Mouse (Mus musculus): ENCODE results near the gene Ipcef1.
"Not testable (repeated sequence)": the region's sequence is repeated elsewhere in the genome, so short reads cannot be mapped to it uniquely, and the experiment has no call there.

Ipcef1 gene

DNA sequence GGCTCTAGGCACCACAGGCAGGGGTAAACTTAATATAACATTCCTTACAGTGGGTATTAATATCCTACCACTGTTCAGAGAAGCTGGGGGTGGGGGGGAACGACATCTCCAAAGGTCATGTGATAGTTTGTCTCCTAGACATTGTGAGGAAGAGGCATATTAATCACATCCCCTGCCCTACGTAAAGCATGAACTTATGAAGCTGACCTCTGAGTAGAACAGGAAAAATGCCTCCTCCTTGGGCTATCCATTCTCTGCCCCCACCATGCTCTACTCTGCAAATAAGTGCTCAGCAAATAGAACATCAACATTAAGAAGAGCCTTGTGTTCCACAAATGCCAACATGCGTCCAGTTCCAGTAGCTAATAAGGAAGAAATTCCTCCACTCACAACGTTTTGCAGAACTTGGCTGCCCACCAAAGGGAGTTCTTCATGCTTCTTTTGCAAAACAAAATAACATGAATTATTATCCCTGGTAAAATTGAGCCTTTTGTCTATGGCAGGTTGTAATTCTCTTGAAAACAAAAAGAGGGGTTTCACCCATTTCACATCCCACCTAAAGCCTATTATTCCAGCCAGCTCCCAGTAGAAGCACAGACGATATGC is 162.5 kb downstream of the Ipcef1 start:
- no peak for DNase-seq (ENCODE audit: low read depth, low spot score)

DNA sequence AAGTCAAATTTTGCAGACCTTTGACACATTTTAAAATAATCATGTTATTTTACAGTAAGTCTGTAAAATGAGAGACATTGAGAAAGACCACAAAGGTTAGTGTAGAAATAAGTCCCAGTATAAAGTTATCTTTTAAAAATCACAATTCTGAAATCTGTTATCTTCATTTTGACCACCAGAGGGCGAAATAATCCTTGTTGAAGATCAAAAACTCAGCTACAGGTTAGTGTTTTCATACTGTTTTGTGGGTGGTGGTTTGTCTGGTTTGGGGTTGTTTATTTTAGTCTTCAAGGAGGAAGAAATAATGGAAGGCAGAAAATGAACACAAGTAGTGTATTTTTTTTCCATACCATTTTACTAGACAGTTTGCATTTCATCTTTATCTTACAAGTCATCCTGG is 166.8 kb downstream of the Ipcef1 start:
- DNase-seq (ENCODE audit: low read depth, low spot score): no peak

DNA sequence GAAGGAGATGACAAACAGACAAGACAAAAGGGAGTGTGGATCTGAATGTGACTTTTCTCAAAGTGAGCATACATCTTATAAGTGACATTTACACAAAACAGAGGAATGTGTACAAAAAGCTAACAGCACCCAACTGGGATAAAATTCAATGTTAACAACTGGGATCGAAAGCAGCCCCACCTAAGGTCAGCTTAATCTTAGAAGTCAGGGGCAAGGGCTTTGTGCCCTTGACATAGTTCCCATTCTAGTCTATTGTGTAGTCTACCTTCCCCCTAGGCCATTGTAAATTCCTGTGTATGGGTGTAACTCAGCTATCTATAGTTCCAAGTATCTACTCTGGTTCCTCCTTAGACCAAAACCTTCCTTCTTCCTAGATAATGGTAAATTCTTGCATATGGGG is 170.2 kb downstream of the Ipcef1 start:
- not testable (repeated sequence) for DNase-seq (ENCODE audit: low read depth, low spot score)

DNA sequence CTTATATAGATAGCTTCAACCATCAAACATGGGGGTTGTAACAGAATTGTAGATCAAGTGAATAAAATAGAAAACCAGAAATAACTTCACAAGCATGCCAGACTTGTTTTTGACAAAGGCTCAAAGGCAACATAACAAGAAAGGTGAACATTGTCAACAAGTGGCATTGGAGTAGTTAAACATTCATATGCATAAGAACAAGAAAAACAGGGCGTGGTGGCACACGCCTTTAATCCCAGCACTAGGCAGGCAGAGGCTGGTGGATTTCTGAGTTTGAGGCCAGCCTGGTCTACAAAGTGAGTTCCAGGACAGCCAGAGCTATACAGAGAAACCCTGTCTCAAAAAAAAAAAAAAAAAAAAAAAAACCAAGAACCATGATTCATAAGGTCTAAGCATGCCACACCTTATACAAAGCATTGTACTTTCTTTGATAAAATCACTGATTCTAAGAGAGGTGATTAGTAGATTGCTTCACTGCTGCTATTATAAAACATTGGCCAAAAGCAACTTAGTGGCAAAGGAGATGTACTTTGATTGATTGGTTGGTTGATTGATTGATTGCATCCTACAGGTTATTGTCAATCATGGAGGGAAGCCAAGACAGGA is 173.9 kb downstream of the Ipcef1 start:
- no peak for DNase-seq (ENCODE audit: low read depth, low spot score)

DNA sequence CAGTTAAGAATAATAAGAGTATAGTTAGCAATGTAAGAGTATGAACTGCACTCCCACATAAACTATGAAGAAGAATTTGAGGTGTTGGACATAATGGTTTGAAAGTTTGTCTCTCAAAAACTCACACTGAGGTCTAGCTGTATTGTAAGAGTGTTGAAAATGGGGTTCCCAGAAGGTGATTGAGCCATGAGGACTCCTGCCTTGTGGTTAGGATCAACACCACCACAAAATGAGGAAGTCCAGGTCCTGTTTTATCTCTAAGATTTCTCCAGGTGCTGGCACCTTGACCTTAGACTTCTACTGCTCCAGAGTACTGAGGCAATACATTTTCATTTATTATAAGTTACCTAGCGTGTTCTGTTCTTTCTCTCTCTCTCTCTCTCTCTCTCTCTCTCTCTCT is 178.4 kb downstream of the Ipcef1 start:
- no peak for DNase-seq (ENCODE audit: low read depth, low spot score)

DNA sequence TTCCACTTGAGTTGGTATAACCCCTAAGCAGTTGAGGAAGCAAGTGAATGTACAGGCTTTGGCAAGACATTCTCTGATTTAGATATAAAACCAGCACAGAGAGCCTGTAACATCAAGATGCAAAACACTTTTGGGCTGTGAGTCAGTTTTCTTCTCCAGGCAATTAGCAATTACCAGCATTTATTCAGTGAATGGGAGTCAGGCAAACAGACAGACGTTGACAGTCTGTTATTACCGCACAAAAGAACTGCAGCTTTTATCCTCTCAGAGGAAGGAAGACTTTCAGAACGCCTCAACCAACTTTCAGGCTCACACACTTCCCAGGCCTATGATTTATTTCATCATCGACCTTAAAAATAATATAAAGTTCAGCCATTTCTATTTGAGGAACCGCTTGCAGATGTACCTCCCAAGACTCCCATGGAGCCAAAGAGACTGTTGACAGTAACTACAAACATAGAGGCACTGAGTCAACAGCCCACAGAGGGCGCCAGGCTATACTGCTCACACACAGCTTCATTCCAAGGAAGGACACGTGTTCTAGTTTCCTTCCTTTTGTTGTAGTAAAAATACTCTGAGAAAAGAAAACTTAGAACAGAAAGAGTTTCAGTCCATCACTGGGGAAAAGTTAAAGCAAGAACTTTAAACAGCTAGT is 180.7 kb downstream of the Ipcef1 start:
- no peak for DNase-seq (ENCODE audit: low read depth, low spot score)

DNA sequence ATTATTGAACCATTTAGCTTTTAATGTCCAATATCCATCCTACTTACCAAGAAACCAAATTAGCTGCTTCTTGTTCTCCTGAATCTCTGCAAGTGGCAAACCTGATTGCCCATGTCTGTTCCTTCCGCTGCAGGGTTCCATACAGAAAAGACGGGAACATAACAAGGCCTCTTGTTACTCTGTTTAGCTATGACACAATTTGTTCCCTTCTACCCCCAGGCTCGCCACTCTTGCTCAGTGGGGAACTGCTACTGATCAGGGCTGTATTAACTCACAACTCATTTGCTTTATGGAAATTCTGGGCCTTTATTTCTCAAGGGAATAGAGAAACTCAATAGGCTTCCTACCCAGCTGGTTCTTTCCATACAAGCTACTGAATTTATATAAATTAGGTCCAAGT is 196.5 kb downstream of the Ipcef1 start:
- no peak for DNase-seq (ENCODE audit: low read depth, low spot score)

DNA sequence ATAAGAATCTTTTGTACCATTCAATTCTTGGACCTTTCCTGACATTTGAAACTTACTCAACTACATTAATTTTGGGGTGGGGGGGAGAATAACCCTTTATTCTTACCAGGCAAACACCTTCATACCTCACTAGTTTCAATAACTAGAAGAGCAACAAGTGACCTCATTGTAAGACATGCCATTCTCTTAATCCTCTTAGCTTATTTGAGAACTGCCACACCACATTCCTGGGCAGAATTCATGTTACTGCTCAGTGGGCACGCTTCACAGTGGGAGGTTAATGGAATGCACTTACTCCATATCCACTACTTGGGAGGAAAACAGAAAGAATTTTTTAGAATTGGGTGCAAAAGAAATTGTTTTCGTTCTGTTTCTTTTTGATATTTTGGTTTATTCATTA is 203.4 kb downstream of the Ipcef1 start:
- no peak for DNase-seq (ENCODE audit: low read depth, low spot score)

DNA sequence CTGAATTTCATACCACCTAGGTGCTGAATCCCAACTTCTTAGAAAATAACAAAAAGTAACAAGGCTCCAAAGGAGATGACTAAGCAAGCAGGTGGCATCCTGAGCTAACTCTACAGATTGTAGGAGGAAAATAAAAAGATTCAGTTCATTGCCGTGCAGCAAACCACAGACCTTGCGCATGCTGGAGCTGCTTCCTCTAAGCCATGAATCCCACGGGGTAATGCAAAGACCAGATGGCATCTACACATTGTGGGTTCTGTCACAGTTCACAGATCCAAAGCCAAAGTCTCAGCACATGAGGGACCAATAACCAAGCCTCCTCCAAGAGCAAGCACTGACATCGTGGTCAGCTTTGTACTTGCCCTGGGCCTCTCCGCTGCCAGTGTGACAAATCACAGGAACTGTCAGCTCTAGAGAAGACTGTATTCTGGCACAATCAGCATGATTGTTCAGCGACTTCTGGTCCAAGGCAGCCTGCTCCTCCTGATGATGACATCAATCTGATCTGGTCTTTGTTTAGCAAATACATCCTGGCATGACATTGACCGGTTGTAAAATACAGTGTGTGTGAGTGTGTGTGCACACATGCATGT is 204.0 kb downstream of the Ipcef1 start:
- DNase-seq (ENCODE audit: low read depth, low spot score): no peak

DNA sequence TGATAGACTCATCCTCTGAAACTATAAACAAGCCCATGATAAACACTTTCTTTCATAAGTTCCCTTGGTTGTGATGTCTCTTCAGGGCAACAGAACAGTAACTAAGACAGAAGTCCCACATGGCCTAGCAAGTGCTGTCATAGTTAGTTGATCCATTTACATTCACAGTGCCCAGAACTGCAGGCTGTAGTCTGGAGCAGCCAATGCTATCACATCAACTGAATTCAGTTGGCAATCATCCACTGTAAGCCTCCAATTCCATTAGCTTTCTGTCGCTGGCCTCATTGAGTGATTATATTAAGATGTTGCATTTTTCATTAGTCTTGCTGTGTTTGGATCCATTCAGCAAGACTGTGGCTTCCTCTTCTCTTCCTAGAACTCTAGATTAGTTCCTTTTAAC is 206.0 kb downstream of the Ipcef1 start:
- no peak for DNase-seq (ENCODE audit: low read depth, low spot score)

DNA sequence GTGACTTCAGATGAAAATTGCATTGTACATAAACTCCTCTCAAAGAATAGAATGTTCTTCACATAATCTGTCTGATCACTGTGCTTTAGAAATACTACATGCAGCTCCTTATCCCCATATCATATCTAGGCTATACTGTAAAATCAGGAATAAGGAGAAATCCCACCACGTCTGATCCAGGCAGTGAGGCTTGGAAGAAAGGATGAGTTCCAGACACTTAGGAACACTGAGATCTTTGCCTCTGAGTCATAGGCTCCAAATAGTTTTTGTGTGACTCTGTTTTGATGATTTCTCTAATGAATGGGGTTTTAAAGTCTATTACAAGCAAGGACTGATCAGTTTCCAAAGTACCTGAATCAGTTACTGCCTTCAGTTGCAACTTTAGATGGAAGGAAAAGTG is 210.1 kb downstream of the Ipcef1 start:
- no peak for DNase-seq (ENCODE audit: low read depth, low spot score)
